Mouse (Mus musculus): ENCODE measurements around the gene Zfp566.

DNA sequence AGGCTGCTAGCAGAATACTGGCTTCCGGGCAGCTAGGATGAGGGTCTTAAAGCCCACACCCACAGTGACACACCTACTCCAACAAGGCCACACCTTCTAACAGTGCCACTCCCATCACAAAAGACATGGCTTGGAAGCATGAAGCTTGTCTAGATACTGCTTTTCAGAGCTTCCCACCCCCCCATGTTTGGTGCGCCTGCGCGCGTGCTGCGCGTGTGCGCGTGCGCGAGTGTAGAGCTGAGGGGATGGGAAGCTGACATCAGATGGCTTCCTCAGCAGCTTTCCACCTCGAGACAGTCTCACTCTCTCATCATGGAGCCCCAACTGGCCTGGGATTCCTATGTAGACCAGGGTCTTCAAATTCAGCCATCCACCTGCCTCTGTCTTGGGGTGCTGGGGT lies 56.0 kb downstream of the Zfp566 start:
- no peak for TF ChIP-seq CTCF (IDR thresholded peaks at IDR 0.05; ENCODE audit: borderline replicate concordance, insufficient read depth, low read depth, low read length)
- no peak for TF ChIP-seq POLR2A (IDR thresholded peaks at IDR 0.05; ENCODE audit: borderline replicate concordance, insufficient read depth, low read length)

Data from cerebellum, adult 2 months (tissue).